Mouse (Mus musculus) sigmoid colon, adult 10 weeks (tissue): ENCODE results near the gene 1810009J06Rik. TPM values are rescaled to one million over a fixed set of nuclear protein-coding genes. Genes with fewer than 3 reads are reported as not detected.

Experiments
- polyA plus RNA-seq: library from polyadenylated mRNA; stranded (reverse); fragments of 350-450 nt; fragmentation: Illumina TruSeq; extraction: RNeasy Lipid Tissue Mini Kit (QIAGEN cat#74804); gene quantifications from one replicate; pipeline ENCODE4 v1.2.3, GENCODE M21; 2014; ENCODE audit warnings: low read depth, low replicate concordance

Gene 1810009J06Rik
- polyA plus RNA-seq: not detected

GRCm38 (mm10) chr6:40964454-40964853 lies at the start of gene 1810009J06Rik:
TSS of gene 1810009J06Rik (plus strand) at chr6:40964754.

GRCm38 (mm10) chr6:40940457-40940856 lies 24.1 kb upstream of the 1810009J06Rik start, which contains the start of gene 1700074P13Rik:
TSS of gene 1700074P13Rik (minus strand) at chr6:40940557.

GRCm38 (mm10) chr6:40951770-40952169 lies 12.8 kb upstream of the 1810009J06Rik start, which contains the start of gene Gm4744:
TSS of gene Gm4744 (minus strand) at chr6:40951870.

GRCm38 (mm10) chr6:40999379-40999778 lies 34.8 kb downstream of the 1810009J06Rik start, which contains the start of gene Gm2663:
TSS of gene Gm2663 (minus strand) at chr6:40999479.

Other genes with a start within 250 kb of the 1810009J06Rik start
- gene Moxd2, start 77.3 kb upstream of the 1810009J06Rik start, polyA plus RNA-seq: not detected
- gene Prss58, start 64.4 kb upstream of the 1810009J06Rik start, polyA plus RNA-seq: not detected
- not detected for gene 1700074P13Rik, start 24.2 kb upstream of the 1810009J06Rik start, polyA plus RNA-seq
- not detected for gene Gm4744, start 12.9 kb upstream of the 1810009J06Rik start, polyA plus RNA-seq
- gene Gm2663, start 34.7 kb downstream of the 1810009J06Rik start, polyA plus RNA-seq: not detected
- gene 2210010C04Rik, start 70.8 kb downstream of the 1810009J06Rik start, polyA plus RNA-seq: 6.6 TPM